Mouse (Mus musculus): ENCODE measurements at regions not wholly inside any gene's neighbourhood (a gene's known extent, or its start where the extent isn't known, plus 50 kb on each side); places are given as distances from the start of the nearest gene placed in this dataset.

DNA sequence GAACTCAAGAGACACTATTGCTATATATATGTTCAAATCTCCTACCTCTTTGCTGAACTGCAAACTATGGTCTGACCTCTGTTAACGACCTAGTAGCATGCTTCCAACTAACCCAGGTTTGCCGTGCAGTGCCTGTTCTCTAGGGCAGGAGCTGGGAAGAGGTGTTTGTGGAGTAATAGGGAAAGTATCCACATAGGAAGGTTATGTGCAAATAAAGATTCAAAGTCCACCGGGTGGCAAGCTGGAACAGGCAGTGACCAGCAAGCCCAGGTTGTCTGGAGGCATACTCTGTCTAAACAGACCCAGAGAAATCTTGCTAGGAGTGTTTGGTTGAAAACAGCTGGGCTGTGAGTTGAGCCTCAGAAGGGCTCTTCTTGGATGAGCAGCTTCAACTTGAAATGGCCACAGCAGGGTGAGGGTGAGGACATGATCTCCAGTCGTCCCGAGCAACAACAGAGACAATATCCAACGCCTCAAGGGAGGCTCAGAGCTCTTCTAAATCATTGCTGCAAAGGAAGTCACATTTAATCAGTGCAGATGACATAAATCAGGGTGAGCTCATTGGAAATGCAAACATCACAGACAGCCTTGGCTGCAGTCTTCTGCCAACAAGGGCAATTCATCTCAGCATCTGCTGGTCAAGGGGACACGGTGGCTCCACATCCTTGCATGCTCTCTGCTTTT lies 846.7 kb downstream of the Synb start:
- ATAC-seq (replicated peaks; ENCODE audit: low read depth, poor library complexity, severe bottlenecking), result no peak

DNA sequence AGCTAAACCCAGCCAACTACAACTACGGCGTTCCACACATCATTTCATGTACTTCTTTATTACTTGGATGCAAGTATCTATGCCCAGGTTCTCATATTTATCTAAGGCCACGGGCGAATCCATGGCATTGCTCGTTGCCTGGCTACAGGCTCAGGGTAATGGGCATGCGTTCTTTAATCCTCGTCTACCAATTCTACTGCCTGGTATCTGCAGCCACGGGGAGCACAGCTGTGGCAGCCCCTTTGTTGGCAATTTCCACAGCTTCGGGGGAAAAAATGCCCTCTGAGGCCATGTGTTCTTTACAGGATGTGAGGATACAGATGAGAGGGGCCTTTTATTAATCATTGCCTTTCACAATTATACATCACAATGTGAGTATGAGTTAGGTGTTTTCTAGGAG lies 860.8 kb downstream of the Synb start:
- ATAC-seq (replicated peaks; ENCODE audit: low read depth, poor library complexity, severe bottlenecking), result no peak

DNA sequence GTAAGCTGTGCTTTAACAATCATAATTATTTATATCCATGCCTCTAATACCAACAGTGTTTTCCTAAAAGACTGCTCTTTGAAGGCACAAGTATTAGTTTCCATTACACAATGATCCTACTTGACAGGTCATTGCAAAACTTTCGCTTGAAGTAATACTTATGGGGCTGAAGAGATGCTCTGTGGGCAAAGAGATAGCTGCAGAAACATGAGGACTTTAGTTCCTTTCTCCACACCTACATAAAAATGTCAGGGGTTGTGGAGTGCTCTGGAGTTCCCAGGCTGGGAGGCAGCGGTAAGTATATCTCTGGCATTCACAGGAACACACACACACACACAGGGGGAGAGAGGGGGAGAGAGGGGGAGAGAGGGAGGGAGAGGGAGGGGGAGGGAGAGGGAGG lies 862.0 kb downstream of the Synb start:
- no peak for ATAC-seq (replicated peaks; ENCODE audit: low read depth, poor library complexity, severe bottlenecking)

DNA sequence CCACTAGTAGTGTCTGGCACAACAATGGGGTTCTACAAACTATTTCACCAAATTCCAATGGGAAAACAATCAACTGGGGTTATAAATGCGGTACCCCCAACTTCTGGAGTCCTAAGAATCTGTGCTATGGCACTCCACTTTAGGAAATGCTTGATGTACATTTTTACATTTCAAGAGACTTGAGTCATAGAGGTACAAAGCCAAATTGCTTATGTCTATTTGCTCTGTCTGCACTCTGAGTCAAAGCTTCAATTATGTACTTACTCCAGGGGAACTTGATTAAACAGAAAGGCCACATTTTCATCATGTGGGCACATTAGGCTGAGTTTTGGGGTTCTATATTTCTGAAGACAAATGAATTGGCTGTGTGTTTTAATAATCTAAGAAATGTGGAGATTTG lies 866.9 kb downstream of the Synb start:
- ATAC-seq (replicated peaks; ENCODE audit: low read depth, poor library complexity, severe bottlenecking), result no peak

DNA sequence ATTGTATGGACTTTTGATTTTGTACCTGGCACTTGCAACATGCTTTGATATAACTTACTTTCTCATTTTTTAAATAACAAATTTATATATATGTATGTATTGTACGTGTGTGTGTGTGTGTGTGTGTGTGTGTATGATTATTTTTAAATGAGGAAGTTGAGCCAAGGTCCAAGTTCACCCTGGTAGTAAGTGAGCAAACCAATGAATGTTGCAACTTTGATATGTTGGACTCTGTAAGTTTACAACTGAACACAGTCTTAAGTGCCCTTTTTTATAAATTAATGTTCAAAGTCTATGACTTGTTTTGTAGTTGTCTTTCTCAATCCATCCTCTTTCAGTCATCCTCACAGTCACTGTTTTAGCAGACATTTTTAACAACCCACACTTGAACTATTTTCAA lies 901.7 kb downstream of the Synb start:
- no peak for ATAC-seq (replicated peaks; ENCODE audit: low read depth, poor library complexity, severe bottlenecking)

DNA sequence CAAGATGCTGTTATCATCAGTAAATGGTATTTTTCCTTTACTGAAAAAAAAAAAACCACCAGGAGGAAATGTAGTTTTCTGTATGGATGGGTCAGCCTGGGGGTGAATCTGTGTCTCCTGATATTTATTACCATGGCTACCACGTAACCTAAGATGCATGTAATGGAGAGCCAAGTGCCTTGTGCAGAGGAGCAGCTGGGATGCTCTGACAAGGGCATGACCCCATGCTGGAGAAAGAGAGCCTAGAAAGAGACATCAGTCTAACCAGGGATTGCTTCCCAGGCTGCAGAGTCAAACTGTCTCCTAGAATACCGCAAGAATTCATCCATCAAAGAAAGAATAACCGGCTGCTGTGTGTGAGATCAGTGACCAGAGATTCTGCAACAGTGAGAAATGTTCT lies 902.2 kb downstream of the Synb start:
- no peak for ATAC-seq (replicated peaks; ENCODE audit: low read depth, poor library complexity, severe bottlenecking)

DNA sequence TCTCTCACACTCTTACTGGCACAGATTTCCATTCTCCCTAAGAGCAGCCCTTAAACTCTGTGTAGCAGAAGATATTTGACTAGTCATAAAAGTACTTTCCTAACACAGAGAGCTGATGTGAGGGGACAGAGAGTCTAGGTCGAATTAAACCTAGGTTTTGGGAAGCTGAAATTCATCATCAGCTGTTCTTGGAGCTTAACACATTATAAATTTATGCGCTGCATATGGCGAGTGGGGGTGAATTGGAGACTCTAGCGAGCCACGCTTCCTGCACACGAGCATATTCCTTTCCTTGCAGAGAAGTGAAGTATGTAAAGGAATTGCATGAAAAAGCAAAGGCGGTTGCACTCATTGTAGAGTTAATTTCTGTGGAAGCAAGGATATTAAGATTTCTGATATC lies 912.4 kb downstream of the Synb start:
- no peak for ATAC-seq (replicated peaks; ENCODE audit: low read depth, poor library complexity, severe bottlenecking)

DNA sequence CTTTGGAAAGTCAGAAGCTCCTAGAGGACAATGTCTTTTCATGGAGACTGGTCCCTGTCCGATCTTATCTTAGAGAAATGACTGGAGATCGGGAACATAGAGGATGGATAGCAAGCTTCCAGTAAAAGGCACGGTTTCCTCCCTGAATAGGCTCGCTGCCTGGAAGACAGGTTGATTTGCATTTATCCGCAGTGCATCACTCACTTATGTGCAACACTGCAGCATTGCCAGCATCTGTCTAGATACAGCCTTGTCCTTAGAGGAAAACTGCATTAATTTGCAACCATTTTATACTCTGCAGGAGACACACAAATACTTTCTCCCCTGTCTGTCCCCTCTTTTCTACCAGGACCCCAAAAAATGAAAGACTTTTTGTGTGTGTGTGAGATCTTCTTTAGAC lies 926.4 kb downstream of the Synb start:
- ATAC-seq (replicated peaks; ENCODE audit: low read depth, poor library complexity, severe bottlenecking), result no peak

DNA sequence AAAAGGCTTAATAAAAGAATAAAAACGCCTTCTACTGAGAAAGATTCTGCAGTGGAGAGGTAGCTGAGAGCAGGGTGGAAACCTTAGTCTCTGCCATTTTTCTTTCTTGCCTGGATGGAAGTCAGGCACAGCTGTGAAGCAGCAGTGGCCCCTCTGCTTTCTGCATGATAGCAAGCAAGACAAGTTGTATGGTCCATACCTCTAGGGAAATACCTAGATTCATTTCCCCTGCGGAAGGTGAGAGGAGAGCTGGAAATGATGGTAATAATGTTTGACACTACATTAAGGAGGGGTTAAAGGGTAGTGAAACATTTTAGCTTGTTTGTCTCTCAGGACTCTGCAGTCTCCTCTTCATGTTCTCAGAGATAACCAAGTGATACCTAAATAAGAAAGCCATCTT lies 930.2 kb downstream of the Synb start:
- ATAC-seq (replicated peaks; ENCODE audit: low read depth, poor library complexity, severe bottlenecking), result no peak

DNA sequence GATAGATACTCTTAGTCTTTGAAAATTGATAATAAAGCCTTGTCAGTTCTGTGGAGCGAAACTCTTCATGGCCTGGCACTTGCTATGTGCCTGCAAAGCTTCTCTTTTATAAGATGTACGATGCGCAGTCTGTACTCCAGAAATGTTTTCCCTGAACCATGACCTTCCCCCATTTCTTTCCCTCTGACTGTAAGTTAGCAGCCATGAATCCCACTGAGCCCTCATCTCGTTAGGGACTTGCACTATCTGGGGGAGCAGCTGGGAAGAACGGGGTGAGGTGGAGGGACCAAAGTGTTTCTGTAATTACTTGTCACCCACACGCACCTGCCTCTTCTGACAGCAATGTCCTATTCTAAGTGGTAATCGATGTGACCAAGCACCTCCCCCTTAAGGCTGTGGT lies 932.1 kb downstream of the Synb start:
- ATAC-seq (replicated peaks; ENCODE audit: low read depth, poor library complexity, severe bottlenecking), result no peak

DNA sequence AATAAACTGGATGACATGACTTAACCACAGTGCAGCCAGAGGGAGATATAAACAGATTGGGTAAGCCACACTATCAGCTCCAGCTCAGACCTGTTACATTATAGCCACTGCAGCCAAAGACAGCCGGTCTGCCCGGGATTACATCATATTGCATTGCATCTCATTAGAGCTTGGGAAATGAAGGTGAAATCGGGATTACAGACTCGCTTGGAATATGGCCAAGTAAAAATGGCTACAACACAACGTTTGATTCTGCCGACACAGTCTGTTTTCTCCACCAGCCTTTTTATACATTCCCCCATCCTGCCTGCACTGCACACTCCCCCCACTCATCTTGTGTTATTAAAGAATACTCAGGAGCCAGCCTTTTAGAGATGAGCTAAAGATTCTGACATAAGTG lies 932.6 kb downstream of the Synb start:
- ATAC-seq (replicated peaks; ENCODE audit: low read depth, poor library complexity, severe bottlenecking), result no peak

DNA sequence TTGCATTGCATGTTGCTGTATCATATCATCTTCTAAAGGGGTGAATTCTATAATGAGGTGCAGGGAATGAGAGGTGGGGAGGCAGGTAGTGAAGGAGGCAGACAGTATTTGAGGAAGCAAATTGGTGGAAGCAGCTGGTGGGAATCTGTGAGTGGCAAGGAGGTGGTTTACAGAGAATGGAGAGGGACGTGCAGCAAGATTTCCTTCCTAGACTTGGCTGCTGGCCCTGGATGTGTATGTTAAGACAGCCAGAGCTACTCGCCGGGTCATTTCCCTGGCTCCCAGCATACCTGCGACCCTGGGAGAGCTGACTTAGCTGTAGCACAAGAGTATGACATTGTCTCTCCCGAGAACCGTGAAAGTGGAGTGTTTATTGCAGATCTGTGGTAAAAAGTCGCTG lies 937.7 kb downstream of the Synb start:
- ATAC-seq (replicated peaks; ENCODE audit: low read depth, poor library complexity, severe bottlenecking), result no peak

DNA sequence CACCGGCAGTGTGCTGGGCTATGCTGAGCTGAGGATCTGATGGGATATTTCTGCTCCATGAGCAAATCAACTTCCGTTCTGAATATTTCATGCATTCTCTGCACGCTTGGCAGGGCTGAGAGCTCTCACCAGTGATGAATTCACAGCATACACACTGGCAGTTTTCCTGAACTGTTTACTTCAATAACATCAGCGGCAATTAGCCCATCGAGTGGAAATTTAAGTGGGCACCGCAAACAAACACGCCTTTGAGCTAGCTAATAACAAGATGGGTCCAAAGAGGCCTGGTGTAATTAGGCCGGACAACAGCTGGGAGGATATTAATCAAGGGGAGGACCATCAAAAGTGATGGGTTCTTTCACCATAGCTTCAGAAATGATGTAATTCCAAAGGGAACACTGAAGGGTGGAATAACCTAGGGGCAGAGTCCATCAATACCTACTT lies 938.6 kb downstream of the Synb start:
- ATAC-seq (replicated peaks; ENCODE audit: low read depth, poor library complexity, severe bottlenecking), result no peak

DNA sequence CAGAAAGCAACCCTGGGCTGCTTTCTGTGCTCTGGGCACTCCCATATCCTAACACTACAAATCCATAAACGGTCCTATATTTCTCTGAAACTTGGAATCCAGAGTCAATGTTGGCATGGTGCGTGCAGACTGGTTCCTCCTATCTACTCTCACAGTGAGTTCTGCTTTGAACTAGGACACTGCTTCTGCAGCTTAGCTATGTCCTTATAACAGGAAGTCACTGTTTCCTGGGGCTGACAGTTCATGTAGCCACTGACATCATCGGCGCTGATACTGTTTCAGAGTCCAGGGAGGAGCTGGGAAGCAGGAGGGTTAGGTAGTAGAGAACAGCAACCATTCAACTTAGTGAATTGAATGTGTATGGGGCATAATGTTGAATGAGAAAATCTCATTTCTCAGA lies 948.6 kb downstream of the Synb start:
- peak; percentile 71 for ATAC-seq (replicated peaks; ENCODE audit: low read depth, poor library complexity, severe bottlenecking)

DNA sequence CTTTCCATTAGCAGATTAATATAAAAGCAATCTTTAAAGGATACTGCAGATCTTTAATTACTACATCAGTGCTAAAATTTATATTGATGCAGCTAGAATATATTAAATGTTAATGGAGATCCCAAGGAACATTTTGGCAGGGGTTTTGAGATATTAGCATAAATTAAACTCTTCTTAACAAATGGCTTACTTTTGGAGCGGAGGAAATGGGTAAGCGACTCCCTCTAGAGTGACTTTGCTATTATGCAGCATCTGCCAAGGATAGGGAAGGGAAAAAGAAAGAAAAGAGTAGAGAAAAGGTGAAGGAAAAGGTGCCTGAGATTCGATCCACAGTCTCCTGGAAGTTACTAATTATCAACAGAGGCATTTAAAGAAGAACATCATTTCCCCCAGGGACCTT lies 949.4 kb downstream of the Synb start:
- ATAC-seq (replicated peaks; ENCODE audit: low read depth, poor library complexity, severe bottlenecking), result no peak

DNA sequence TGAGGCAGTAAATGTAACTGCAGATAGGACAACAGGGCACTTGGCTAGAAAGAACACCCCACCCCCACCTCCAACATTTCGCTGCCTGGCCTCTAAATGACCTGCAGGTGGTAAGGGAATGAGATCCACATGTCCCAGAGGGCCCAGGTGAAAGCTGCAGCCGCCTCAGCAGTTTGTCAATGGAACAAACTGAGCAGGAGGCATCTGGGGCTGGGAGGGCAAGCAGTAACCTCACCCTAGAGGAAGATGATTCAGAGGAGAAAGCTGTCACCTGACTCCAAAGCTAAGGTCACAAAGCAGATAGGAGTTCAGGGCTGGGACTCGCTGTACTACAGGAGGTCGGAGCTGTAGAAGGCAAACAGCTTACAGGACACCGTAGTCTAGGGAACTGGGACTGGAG lies 955.7 kb downstream of the Synb start:
- no peak for ATAC-seq (replicated peaks; ENCODE audit: low read depth, poor library complexity, severe bottlenecking)

DNA sequence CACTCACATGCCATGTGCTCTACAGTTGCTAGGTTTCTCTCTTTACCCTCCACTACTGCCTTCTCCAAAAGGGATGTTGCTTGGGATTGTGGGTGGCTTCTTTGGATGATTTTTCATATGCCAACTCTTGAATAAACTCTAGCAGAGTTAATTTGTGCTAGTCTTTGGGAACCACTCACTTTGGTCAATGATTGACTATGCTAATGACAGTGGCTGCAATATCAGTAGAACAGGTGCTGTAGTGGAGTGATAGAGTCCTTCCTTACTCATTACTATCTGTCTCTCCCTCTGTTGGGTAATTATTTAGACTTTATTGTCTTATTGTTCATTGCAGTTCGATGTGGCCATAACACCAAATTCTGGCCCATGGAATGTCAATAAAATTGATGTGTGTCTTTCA lies 969.0 kb downstream of the Synb start:
- no peak for ATAC-seq (replicated peaks; ENCODE audit: low read depth, poor library complexity, severe bottlenecking)

DNA sequence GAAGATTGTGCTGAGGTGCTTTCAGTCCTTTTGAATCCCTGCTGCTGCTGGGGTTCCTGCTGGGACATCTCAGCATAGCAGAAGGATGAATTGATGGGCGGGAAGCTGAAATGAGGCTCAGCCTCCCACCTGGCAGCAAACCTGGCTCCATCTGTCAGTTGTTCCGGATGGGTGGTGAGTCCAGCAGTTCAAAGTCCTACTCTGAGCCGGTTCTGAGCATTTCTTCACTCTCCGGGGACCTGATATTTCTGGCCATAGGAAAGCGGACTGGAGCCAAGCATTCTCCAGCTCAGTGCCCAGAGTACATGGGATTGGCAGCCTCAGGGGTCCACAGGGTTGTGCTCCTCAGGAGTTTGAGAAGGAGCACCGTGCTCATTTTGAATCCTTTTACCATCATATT lies 971.1 kb downstream of the Synb start:
- ATAC-seq (replicated peaks; ENCODE audit: low read depth, poor library complexity, severe bottlenecking), result no peak

DNA sequence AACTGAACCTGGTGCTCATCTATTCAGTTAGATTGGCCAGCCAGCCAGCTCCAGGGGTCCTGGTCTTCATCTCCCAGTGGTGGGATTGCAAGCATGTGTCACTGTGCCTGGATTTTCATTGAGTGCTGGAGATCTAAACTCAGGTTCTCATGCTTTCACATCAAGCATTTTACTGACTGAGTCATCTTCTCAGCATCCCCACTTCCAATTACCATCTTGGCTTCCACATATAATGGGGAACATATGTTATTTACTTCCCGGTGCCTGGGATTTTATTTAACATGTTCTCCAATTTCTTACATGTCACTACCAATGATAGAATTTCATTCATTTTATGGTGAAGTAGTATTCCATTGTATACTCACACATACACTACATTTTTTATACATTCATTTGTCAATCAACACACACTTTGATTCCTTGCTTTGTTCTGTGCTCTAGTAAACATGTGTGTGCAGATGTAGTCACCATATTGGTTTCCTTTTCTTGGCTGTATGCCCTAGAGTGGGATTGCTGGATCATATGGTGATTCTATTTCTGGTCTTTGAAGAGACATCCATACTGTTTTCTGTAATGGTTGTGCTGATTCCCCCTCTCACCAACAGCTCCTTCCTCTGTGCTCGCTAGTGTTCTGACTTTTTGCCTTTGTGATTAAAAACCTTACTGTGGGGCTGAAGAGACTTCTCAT lies 986.0 kb downstream of the Synb start:
- no peak for ATAC-seq (replicated peaks; ENCODE audit: low read depth, poor library complexity, severe bottlenecking)

DNA sequence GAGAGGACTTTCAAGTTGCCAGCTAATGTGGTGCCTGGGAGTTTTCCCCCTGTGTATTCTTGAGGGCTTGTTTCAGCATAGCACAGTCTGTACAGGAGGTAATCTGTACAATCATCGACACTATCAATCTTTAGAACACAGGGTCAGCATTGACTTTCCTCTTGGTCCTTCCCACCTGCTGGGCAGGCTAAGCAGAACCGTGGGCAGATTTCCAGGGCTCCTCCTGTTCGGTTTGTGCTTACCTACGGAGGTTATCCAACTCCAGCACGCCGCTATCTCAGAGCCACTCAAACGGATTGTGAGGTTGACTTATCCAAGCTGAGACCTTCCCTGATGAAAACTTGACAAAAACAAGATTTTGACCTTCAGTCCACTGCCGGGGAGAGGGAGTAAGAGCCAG lies 988.9 kb downstream of the Synb start:
- ATAC-seq (replicated peaks; ENCODE audit: low read depth, poor library complexity, severe bottlenecking), result no peak

DNA sequence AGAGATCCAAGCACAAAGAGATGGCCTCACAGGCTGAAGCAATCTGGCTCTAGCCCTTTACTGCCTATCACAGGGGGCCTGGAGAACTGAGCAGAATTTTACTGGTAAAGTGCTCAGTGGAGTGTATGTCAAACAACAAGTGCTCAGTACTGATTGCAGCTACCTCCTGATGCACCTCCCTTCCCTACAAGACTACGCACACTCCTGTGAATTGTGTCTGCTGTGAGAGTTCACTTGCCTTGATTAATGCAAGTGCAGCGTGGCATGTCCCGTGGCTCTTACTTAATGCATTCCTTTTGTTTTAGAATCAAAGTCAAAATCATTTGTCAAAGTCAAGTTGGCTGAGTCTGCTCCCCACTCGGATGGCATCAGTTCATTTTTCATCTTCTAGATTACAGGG lies 992.4 kb downstream of the Synb start:
- no peak for ATAC-seq (replicated peaks; ENCODE audit: low read depth, poor library complexity, severe bottlenecking)

DNA sequence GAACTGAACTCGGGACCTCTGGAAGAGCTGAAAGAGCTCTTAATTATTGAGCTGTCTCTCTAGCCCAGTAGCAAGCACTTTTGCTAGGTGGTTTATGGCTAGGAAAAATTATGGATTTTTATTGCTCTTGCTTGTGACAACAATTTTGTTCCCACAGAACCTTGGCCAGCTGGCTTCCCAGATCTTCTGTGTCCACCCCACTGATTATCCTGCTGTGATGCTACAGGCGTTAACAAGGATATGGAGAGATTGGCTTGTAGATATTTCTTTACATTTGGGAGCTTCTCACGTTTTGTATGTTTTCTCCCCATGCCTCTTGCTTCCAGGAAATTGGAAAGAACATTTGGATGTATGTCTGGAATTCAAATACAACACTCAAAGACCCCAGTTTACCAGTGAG lies 1008.6 kb downstream of the Synb start:
- no peak for ATAC-seq (replicated peaks; ENCODE audit: low read depth, poor library complexity, severe bottlenecking)

Data from common myeloid progenitor, adult 5-6 weeks (primary cell).